Mouse (Mus musculus): ENCODE measurements around the gene Pithd1.

DNA sequence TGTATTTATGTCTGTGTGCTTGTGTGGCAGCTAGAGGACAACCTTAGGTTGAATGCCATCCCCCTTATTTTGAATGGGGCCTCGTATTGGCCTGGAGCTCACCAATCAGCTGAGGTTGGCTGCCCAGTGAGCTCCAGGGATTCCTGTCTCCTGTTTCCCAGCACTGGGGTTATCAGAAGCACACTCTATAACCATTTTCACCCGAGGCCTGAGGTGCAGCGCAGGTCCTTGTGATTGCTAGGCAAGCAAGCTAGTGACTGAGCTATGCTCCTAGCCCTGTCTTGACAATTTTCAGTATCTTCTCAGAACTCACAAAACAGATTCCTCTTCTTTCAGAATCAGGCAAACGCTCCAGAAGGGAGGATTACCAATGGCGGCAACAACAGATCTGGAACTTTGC is 2.5 kb downstream of the Pithd1 start:
- no peak for TF ChIP-seq POLR2A (IDR thresholded peaks at IDR 0.05; ENCODE audit: low read depth, low read length)
- no peak for TF ChIP-seq CTCF (conservative IDR thresholded peaks at IDR 0.05; ENCODE audit: insufficient read depth, insufficient read length, low read depth, low read length)
